Mouse (Mus musculus) c-Kit-negative CD71-positive TER-119-positive erythroid progenitor cells, embryonic 14.5 days (primary cell): ENCODE data around the gene Drd5.

Source experiments
- DNase-seq: peaks from one replicate; pipeline ENCODE4 v3.0.0-alpha.2; 2013; ENCODE audit warnings: low read depth, low spot score

Gene Drd5

GRCm38 (mm10) chr5:38350351-38350929, 31.3 kb downstream of the Drd5 start:
- DNase-seq, result no peak

GRCm38 (mm10) chr5:38356927-38357326, 37.8 kb downstream of the Drd5 start:
- no peak for DNase-seq

GRCm38 (mm10) chr5:38359716-38360115, 40.5 kb downstream of the Drd5 start:
- no peak for DNase-seq

- no peak for DNase-seq
These were observed 45.2 kb downstream of the Drd5 start for GRCm38 (mm10) chr5:38364396-38364795.

GRCm38 (mm10) chr5:38365521-38365920, 46.4 kb downstream of the Drd5 start:
- no peak for DNase-seq

- DNase-seq, result no peak
These were observed 47.7 kb downstream of the Drd5 start for GRCm38 (mm10) chr5:38366650-38367470.

GRCm38 (mm10) chr5:38371308-38371707, 52.1 kb downstream of the Drd5 start:
- no peak for DNase-seq
